Mouse (Mus musculus): Measurements from ENCODE around the gene Gm47841.

DNA sequence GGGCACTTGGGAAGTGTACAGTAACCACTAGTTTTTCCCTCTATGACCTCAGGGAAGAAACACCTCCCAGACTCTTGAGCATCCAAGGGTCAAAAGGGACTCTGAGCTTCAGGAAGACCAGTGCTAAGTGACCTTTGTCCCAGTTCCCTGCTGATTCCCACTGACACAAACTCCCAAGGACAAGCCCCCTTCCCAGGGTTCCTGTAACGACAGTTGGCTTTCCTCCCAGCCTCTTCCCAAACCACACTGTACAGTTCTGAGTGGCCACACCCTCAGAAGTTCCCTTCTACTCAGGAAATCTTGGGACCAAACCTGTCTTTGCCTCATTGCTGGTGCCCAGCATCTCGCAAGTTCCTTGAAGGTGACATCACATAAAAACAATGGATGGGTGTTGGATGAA, 25.5 kb upstream of the Gm47841 start:
- no peak for TF ChIP-seq E2F4 (IDR thresholded peaks at IDR 0.05; ENCODE audit: insufficient replicate concordance, low read depth, low read length)
- TF ChIP-seq POLR2A (IDR thresholded peaks at IDR 0.05; ENCODE audit: low read depth, low read length) = no peak
- no peak for TF ChIP-seq HCFC1 (IDR thresholded peaks at IDR 0.05; ENCODE audit: low read depth, low read length)
- no peak for TF ChIP-seq EP300 (IDR thresholded peaks at IDR 0.05; ENCODE audit: low read length)
- no peak for TF ChIP-seq RAD21 (IDR thresholded peaks at IDR 0.05; ENCODE audit: low read depth, low read length)
- no peak for TF ChIP-seq CTCF (conservative IDR thresholded peaks at IDR 0.05 in 1 of 2, IDR thresholded peaks at IDR 0.05 in 1 of 2; ENCODE audit: low read depth in 2 of 2, low read length in 2 of 2)
- TF ChIP-seq TCF12 (IDR thresholded peaks at IDR 0.05; ENCODE audit: low read depth, low read length) = no peak
- no peak for TF ChIP-seq MYC (IDR thresholded peaks at IDR 0.05; ENCODE audit: low read depth, low read length)
- no peak for TF ChIP-seq UBTF (IDR thresholded peaks at IDR 0.05; ENCODE audit: low read depth, low read length)
- TF ChIP-seq KAT2A (IDR thresholded peaks at IDR 0.05; ENCODE audit: insufficient replicate concordance, low read length) = no peak
- TF ChIP-seq MAX (IDR thresholded peaks at IDR 0.05; ENCODE audit: low read length) = no peak
- TF ChIP-seq NELFE (IDR thresholded peaks at IDR 0.05; ENCODE audit: low read depth, low read length) = no peak
- TF ChIP-seq ZMIZ1 (IDR thresholded peaks at IDR 0.05; ENCODE audit: low read depth, low read length) = no peak
- no peak for TF ChIP-seq CHD1 (IDR thresholded peaks at IDR 0.05; ENCODE audit: low read depth, low read length)

Measured in CH12.LX (cell line).